Mouse (Mus musculus) urinary bladder, adult 2 months (tissue): ENCODE results near the gene Lrch1. TPM values are rescaled to one million over a fixed set of nuclear protein-coding genes. Genes with fewer than 3 reads are reported as not detected.

Experiments
- DNase-seq: peaks from one replicate; pipeline ENCODE4 v3.0.0; 2022; ENCODE audit warnings: low spot score
- polyA plus RNA-seq: library from polyadenylated mRNA; depleted of rRNA; stranded (reverse); fragments of >200 nt; gene quantifications from 2 replicates; pipeline ENCODE4 v1.2.3, GENCODE M21; 2012; rRNA removed

Lrch1 gene
- polyA plus RNA-seq, 1 experiment, result 23.0 TPM

- no peak for DNase-seq
Measured at GRCm38 (mm10) chr14:74731221-74732078, 216.2 kb downstream of the Lrch1 start.

- DNase-seq, result no peak
Measured at GRCm38 (mm10) chr14:74723541-74723940, 224.1 kb downstream of the Lrch1 start.

GRCm38 (mm10) chr14:74709054-74709453 is 238.6 kb downstream of the Lrch1 start:
- no peak for DNase-seq

Other genes starting within 250 kb of the Lrch1 start
- gene Esd, start 215.6 kb downstream of the Lrch1 start, polyA plus RNA-seq, result 247 and 326 TPM in 2 replicates
- gene Rubcnl, start 68.2 kb upstream of the Lrch1 start, polyA plus RNA-seq, result 1.7 TPM in 2 replicates
- gene Lrrc63, start 183.0 kb upstream of the Lrch1 start, polyA plus RNA-seq, result 0.03 TPM in 2 replicates
- gene Lcp1, start 183.2 kb upstream of the Lrch1 start, polyA plus RNA-seq, result 21.2 and 29.9 TPM in 2 replicates